Mouse (Mus musculus) E14TG2a.4 (cell line): Measurements from ENCODE around the gene Cd24a.

Experiments
- H3K27me3 ChIP-seq: 2 replicates; pipeline ENCODE4 v1.6.1; 2014; ENCODE audit warnings: low read length, control low read depth; ENCODE audit not compliant: insufficient read depth
- H3K36me3 ChIP-seq: 2 replicates; pipeline ENCODE4 v1.6.1; 2014; ENCODE audit warnings: low read length, control low read depth; ENCODE audit not compliant: insufficient read depth
- H3K4me1 ChIP-seq: replicated peaks from 2 replicates; pipeline ENCODE4 v1.6.1; 2014; ENCODE audit warnings: low read depth, low read length, control low read depth
- H3K4me3 ChIP-seq: replicated peaks from 2 replicates; pipeline ENCODE4 v1.5.1; 2014; ENCODE audit warnings: mild to moderate bottlenecking, low read length
- H3K9me3 ChIP-seq: 2 replicates; pipeline ENCODE4 v1.6.1; 2014; ENCODE audit warnings: low read length, control low read depth
- CTCF ChIP-seq: conservative IDR thresholded peaks from 2 replicates; pipeline ENCODE4 v1.5.1; 2014; ENCODE audit warnings: low read length
- NANOG ChIP-seq: IDR thresholded peaks from 2 replicates; pipeline ENCODE4 v1.6.1; 2014; ENCODE audit warnings: borderline replicate concordance, low read length, mixed read lengths
- POU5F1 ChIP-seq: IDR thresholded peaks from 2 replicates; pipeline ENCODE4 v1.6.1; 2014; ENCODE audit warnings: low read length, borderline replicate concordance

Gene Cd24a

GRCm38 (mm10) chr10:43609507-43609906 lies 31.4 kb downstream of the Cd24a start:
- Histone ChIP-seq H3K4me3 (no peak overlapping the region), H3K9me3 (no peaks in the 10 kb centered on the region), H3K27me3 (no peaks in the 10 kb centered on the region), H3K36me3 (no peaks in the 10 kb centered on the region), H3K4me1 (no peaks in the 10 kb centered on the region)
- TF ChIP-seq CTCF (no peak), NANOG (no peak), POU5F1 (no peak)

- Histone ChIP-seq H3K9me3 (no peaks in the 10 kb centered on the region), H3K36me3 (no peaks in the 10 kb centered on the region), H3K27me3 (no peaks in the 10 kb centered on the region), H3K4me3 (no peak overlapping the region), H3K4me1 (no peaks in the 10 kb centered on the region)
- TF ChIP-seq NANOG: no peak
- no peak for TF ChIP-seq CTCF
Measured at GRCm38 (mm10) chr10:43609958-43610357, 31.9 kb downstream of the Cd24a start.

GRCm38 (mm10) chr10:43611081-43611480 lies 33.0 kb downstream of the Cd24a start:
- H3K4me1 ChIP-seq: no peaks in the 10 kb centered on the region
- no peaks in the 10 kb centered on the region for H3K27me3 ChIP-seq
- H3K4me3 ChIP-seq: no peak overlapping the region
- TF ChIP-seq NANOG (no peak), CTCF (no peak), POU5F1 (no peak)
- H3K9me3 ChIP-seq: no peaks in the 10 kb centered on the region
- H3K36me3 ChIP-seq: no peaks in the 10 kb centered on the region

- no peaks in the 10 kb centered on the region for H3K9me3 ChIP-seq
- no peak overlapping the region for H3K4me3 ChIP-seq
- H3K27me3 ChIP-seq: no peaks in the 10 kb centered on the region
- H3K36me3 ChIP-seq: no peaks in the 10 kb centered on the region
- TF ChIP-seq CTCF (no peak), POU5F1 (no peak), NANOG (no peak)
- peaks cover 4% of the 10 kb centered on the region; the same call in 1 of the 2 replicates for H3K4me1 ChIP-seq
Measured at GRCm38 (mm10) chr10:43619059-43619531, 41.0 kb downstream of the Cd24a start.

- H3K4me3 ChIP-seq: no peak overlapping the region
- peaks cover 4% of the 10 kb centered on the region; the same call in 1 of the 2 replicates for H3K4me1 ChIP-seq
- no peaks in the 10 kb centered on the region for H3K36me3 ChIP-seq
- no peaks in the 10 kb centered on the region for H3K9me3 ChIP-seq
- H3K27me3 ChIP-seq: no peaks in the 10 kb centered on the region
- TF ChIP-seq CTCF (no peak), POU5F1 (no peak), NANOG (no peak)
Measured at GRCm38 (mm10) chr10:43619939-43620338, 41.9 kb downstream of the Cd24a start.

- H3K4me3 ChIP-seq: no peak overlapping the region
- H3K36me3 ChIP-seq: no peaks in the 10 kb centered on the region
- no peaks in the 10 kb centered on the region for H3K27me3 ChIP-seq
- TF ChIP-seq NANOG: no peak
- TF ChIP-seq CTCF: no peak
- TF ChIP-seq POU5F1: no peak
- peaks cover 4% of the 10 kb centered on the region; the same call in 1 of the 2 replicates for H3K4me1 ChIP-seq
- peaks cover 16% of the 10 kb centered on the region for H3K9me3 ChIP-seq
Measured at GRCm38 (mm10) chr10:43623510-43623909, 45.4 kb downstream of the Cd24a start.

- Histone ChIP-seq H3K27me3 (no peaks in the 10 kb centered on the region), H3K36me3 (no peaks in the 10 kb centered on the region), H3K4me1 (no peaks in the 10 kb centered on the region), H3K4me3 (no peak overlapping the region), H3K9me3 (peaks cover 16% of the 10 kb centered on the region)
- TF ChIP-seq POU5F1 (no peak), CTCF (no peak), NANOG (no peak)
Measured at GRCm38 (mm10) chr10:43624362-43624761, 46.3 kb downstream of the Cd24a start.

GRCm38 (mm10) chr10:43624791-43625398 lies 46.8 kb downstream of the Cd24a start:
- H3K27me3 ChIP-seq: no peaks in the 10 kb centered on the region
- no peaks in the 10 kb centered on the region for H3K36me3 ChIP-seq
- no peak for TF ChIP-seq CTCF
- no peak for TF ChIP-seq POU5F1
- no peak for TF ChIP-seq NANOG
- peaks cover 16% of the 10 kb centered on the region for H3K9me3 ChIP-seq
- H3K4me1 ChIP-seq: no peaks in the 10 kb centered on the region
- no peak overlapping the region for H3K4me3 ChIP-seq

- Histone ChIP-seq H3K27me3 (no peaks in the 10 kb centered on the region), H3K9me3 (peaks cover 16% of the 10 kb centered on the region), H3K36me3 (no peaks in the 10 kb centered on the region), H3K4me3 (no peak overlapping the region), H3K4me1 (no peaks in the 10 kb centered on the region)
- no peak for TF ChIP-seq CTCF
Measured at GRCm38 (mm10) chr10:43625578-43625977, 47.5 kb downstream of the Cd24a start.
